Mouse (Mus musculus) layer of hippocampus, adult 18-20 months (tissue): ENCODE results near the gene Txk. TPM values are rescaled to one million over a fixed set of nuclear protein-coding genes. Genes with fewer than 3 reads are reported as not detected.
A peak's percentile ranks its signal among the peaks of the same experiment; 100 is the strongest.

Experiments
- DNase-seq, 2 experiments: peaks; one replicate each; pipeline ENCODE4 v3.0.0; 2022; ENCODE audit warnings: low spot score in 2 of 2
- long read RNA-seq: library from polyadenylated mRNA; stranded (forward); transcript quantifications from one replicate; pipeline ENCODE4 v2.0.0, GENCODE M21; 2021
- total RNA-seq, 2 experiments: library from RNA; stranded (reverse); gene quantifications; 2 replicates each; pipeline ENCODE4 v1.2.3; 2021

The Txk gene
- total RNA-seq, result not detected
- long read RNA-seq, result 0 reads

DNA sequence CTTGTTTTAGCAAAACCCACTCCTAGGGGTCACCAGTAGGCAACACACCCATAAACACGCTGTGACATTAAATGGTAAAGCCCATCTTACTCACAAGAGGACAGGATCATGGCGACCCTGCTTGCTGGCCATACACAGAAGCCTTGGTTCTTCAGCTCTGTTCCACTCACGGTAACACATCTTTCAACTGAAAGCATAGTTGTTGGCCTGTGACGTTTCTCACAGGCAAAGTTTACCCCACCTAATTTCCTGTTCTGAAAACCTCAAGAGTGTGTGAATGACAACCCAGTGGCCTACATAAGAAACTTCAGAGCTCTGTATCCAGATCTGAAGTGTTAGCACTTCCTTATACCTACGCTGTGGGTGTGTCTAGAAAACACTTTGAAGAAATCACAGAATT, at the start of gene Txk:
Gene Txk (minus strand): TSS at position 193 of the 400 bp plus-strand sequence.
- DNase-seq, result no peak

DNA sequence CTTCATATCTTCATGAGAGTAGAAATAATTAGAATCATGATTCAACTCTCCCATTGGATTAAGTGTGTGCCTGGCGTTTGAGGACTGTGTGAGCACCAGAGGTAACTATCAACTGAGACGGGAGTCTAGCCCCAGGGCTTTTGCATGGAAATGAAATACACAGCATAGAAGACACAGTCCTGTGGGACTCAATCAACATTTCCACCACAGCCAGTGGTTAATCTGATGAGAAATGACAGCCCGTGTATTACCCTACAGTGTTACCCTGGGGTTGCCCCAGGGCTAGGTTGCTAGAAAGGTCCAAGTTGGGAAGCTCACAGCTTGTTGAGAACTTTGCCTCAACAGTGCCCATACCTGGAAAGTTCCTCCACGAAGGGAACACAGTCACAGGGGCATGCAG, 46.0 kb upstream of the Txk start:
- DNase-seq, result no peak

DNA sequence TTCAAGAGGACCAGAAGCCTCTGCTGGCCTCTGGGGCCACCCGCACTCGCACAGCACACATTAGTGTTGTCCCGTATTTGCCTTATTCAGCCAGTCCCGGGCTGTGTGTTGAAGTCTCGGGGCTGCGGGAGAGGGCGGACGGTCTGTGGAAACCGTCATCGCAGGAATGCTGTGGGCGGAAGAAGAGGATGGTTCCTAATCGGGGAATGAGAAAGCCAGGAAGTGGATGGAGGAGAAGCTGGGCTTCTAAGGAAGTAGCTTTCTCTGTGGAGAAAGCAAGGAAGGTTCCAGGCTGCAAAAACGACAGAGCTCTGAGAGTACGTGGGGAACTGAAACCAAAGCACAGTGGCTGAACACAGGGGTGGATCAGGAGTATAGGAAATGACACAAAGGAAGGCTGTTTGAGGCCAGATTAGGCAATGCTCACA, 43.6 kb upstream of the Txk start:
- no peak for DNase-seq

GRCm38 (mm10) chr5:72793309-72793850, 40.8 kb upstream of the Txk start:
- no peak for DNase-seq

- no peak for DNase-seq
Observed at GRCm38 (mm10) chr5:72791789-72792188, 39.2 kb upstream of the Txk start.

DNA sequence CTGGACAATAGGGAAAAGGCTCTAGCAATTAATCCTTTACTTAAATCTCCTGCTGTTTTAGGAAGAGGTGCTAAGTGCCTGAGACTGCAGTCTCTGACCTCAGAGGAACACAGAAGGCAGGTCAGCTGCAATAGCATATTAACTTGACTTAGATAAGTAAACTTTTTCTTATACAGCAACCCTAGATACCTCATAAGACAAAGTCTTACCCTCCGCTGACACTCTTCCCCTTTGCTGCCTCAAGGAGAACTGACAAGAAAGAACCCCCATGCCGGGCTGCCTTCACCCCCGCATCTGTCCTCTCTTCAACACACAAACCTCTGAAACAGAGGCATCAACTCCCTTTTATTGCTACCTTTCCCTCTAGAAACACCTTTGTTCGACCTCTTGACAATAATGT, 38.8 kb upstream of the Txk start:
- no peak for DNase-seq

DNA sequence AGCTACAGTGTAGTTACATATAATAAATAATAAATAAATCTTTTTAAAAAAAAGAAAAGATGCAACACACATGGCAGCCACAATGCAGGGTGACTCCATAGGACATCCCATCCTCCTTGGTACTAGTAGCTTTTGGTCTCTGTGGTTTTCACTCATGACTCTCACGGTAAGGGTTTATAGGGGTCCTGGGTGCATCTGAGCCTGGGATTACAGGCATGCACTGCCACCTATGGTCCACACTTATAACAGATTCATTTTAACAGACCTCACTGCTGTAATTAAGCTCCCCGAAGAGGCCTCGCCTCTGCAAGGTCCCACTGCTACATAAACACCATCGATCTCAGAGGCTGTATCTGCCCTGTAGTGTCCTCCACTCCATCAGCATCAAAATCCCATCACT, 32.9 kb upstream of the Txk start:
- no peak for DNase-seq

DNA sequence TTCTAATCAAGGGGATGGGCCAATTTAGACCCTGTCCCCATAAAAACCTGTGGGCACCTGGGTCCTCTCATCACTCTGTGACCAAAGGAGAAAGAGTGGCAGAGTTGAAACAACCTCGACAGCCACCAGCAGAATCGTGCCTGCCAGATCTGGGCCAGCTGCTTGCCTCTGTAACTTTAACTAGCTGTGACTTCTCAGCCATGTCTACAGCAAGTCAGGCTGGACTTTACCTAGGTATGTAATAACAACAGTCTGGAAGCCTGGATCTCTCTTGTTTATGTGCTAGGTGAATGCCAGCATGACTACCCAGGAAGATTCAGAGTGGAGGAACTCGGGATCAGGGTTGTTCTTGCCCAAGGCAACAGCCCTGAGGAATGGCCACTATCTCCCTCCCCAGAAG, 32.1 kb upstream of the Txk start:
- DNase-seq, result no peak

DNA sequence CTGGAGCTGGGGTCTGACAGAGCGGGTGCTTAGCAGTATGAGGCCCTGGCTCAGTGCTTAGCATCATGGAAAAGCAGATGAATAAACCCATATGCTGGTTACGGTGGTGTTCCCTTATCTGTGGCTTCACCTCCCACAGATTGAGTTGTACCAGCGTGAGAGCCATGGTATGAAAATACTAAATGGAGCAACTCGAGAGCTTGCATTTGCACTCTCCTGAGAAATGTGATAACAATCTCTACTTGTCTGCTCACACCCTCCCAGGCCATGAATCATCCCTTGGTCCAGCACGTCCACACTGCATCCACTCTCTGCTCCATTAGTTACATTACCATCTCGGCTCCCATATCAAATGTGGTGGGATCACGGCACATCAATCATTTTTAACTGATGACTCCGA, 31.4 kb upstream of the Txk start:
- DNase-seq, result peak; percentile 19 to 58

- DNase-seq, result no peak
Observed at GRCm38 (mm10) chr5:72783123-72783522, 30.5 kb upstream of the Txk start.

DNA sequence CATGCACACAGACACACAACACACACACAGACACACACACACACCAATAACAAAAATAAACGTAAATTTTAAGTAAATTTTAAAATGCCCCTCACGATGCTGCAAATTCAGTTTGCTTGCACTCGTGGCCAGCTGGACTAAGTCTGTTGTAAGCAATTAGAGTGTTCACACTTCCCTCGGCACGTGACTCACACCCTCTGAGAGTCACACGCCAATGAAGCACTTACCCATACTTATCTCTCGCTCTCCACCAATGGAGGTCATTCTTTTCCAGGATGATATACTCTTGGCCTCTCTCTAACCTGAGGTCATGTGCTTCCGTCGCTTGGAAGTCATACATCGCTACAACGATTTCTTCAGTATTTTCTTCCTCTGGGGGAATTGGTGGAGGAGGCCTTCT, 29.2 kb upstream of the Txk start:
- DNase-seq, result no peak

DNA sequence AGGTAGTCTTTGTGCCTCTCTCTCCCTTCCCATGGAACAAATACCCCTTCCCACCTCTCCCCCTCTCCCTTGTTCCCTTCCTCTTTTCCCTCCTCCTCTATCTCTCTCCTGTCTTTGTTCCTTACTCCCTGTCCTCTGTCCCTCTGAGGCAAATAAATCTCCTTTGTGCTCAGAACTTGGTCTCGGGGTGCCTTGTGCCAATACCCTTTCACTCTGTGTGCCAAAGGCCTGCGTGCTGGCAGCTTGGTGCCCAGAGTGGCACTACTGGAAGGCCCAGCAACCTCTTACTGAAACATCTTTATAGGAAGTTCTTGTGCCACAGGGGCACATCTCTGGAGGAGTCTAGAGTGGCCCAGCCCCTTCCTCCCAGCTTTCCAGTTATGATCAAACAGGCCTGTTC, 24.0 kb upstream of the Txk start:
- no peak for DNase-seq

DNA sequence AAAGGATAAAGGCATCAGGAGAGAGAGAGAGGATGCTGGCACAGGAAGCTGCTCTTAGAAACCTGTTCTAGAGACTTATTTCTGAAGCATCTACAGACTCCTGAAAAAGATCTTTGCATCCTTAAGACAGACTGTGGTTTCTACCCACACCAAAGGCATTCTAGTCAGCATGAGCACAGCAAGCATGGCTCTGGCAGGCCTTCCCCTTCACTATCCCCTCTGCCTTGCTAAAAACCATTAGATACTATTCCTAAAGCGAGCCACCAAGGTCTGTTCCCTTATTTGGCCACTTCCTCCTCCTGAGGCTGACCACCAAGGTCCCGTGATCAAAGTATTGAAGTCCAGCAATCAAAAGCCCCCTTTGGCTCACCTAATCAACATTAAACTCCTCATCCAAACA, 23.6 kb upstream of the Txk start:
- DNase-seq, result no peak

DNA sequence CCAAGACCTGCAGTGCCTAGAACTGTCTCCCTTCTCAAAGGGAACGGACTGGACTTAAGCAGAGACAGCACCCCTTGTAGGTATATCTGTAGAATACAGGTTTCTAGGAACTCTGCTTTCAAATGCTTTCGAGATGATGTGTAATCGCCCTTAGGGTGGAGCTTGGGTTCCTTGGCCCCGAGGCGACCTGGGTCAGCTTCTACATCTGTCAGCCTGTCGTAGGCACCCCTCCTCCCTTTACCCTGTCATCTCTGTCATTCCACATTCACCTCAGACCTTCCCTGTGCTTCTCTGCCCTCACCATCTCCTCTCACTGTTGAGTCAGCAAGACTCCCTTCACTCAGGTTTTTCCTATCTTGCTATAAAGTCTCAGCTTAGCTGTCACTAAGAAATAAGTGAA, 17.3 kb upstream of the Txk start:
- no peak for DNase-seq

GRCm38 (mm10) chr5:72763546-72763945, 11.0 kb upstream of the Txk start:
- no peak for DNase-seq

DNA sequence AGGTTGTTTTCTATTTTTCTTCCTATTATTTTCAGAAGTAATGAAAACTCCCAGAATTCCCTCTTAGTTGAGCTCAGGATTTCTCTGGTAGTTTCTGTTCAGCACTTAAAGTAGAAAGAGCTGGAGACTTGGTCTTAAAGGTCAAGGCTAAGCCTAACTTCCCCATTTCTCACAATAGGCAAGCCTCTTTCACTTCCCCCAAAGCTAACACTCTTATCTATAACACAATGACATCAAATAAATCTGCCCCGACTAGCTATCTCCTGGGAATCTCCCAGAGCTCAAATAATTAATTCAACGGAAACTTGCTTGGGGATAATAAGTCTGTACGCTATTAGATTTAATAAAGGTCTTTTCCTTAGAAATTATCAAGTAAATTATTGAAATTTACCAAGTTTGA, 10.4 kb upstream of the Txk start:
- DNase-seq, result no peak

- no peak for DNase-seq
Observed at GRCm38 (mm10) chr5:72761758-72762157, 9.2 kb upstream of the Txk start.

DNA sequence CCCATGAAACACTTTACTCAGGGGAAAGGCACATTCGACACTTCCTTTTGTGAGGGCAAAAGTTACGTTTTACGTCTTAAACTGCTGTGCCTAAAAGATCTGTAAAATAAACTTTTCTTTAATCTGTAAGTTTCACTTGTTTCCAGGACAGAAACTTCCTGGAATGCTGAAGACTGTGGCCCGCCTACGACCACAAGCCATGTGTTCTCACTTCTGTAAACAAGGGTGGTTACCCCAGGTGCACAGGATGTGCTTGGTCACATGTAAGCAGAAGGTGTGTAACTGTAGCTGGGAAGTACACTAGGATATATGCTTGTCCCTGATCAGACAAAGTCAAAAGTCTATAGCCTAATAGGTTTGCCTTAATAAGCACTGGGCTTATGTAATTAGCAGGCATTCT, 8.7 kb upstream of the Txk start:
- no peak for DNase-seq

DNA sequence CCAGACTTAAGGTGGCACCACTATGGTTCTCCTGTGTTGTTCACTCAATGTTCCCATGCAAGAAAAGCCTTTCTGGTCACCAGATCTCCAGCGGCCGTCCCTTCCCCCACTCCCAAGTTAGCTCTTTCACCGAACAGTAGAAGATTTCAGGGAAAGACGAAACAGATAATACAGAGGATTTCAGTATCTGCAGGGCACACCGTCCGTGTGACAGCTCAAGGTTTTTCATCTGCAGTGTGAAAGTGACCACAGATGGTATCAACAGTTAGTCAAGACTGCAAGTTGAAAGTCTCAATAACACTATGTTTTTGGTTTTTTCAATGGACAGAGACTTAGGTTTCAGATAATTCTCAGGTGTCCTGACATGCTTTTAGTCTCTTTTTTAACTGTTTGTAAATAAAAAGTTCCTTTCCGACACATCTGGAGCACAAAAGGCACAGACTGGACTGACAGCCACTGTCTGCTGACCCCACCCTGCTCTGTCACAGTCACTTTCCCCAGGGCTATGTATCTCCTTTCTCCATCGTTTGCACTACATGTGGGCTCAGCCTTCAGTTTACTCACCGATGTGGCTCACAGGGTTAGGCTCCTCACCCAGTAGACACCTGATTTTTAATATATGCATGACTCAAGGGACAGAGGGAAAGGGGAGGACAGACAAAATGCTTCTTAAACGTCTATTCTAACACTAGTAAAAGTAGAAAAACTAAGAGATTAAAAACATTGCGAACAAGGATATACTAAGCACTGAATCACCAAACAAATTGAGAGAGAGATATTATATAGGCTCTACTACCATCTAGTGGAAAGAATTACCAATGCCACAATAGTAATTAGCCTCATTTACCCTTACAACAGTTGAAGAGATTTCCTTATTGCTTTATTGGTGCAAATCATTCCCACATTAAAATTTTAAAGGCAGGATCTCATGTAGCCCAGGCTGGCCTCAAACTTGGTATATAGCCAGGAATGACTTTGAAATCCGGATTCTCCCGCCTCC, 6.6 kb upstream of the Txk start:
- DNase-seq, result no peak

GRCm38 (mm10) chr5:72757155-72757773, 4.7 kb upstream of the Txk start:
- no peak for DNase-seq

- peak; percentile 19 to 58 for DNase-seq
Observed at GRCm38 (mm10) chr5:72755941-72756340, 3.4 kb upstream of the Txk start.

DNA sequence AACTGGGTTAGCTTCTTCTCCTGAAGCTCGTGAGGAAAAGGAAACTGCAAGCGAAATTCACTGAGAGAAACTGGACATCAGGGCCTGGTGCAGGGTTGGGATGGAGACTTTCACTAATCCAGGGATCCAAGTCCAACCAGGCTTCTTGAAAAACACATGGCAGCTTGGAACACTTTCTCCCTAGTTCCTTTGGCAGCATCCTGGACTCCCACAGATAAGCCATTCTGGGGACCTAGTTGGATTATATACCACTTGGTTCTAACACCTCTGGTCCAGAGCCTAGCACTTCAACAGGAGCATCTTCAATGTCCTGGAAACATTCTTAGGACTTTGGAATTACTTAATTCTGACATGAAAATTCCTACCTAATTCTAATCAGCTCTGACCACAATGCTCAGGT, 2.5 kb upstream of the Txk start:
- no peak for DNase-seq
